Mouse (Mus musculus) heart, postnatal 36 days (tissue): Measurements from ENCODE around the gene Tgm3. TPM values are rescaled to one million over a fixed set of nuclear protein-coding genes. Genes with fewer than 3 reads are reported as not detected.

Experiments used
- DNase-seq, 2 experiments: peaks; one replicate each; pipeline ENCODE4 v3.0.0; 2021 to 2022
- intact Hi-C: fragments of 180-260 bp; cut with DNase I; formaldehyde crosslinking; loops from one replicate; pipeline ENCODE4 v1.15.1; 2025
- total RNA-seq, 2 experiments: library from RNA; stranded (reverse); gene quantifications; 2 replicates each; pipeline ENCODE4 v1.2.3; 2021

Tgm3 gene
- under 1 TPM in 1 of 2 experiments, not detected in 1; 0.11 TPM for total RNA-seq

DNA sequence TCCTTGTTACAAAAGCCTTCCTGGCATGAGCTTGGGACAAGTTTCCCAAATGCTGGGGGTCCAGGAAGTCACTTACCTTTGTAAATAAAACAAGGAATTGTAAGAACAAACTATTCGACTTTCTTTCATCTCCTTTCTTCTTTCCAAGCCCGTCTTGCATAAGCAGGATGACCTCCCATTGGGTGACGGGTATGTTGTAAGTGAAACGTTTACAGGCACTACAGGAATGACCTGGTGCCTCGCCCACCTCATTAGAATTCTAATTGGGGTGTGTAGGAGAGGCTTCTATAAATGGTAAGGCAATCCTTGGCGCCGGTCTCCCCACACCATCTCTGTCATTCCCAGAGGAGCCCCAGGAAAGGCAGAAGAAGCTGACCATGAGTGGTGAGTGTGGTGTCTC, at the start of gene Tgm3:
Gene Tgm3, plus strand, starts transcription at position 324 of the 400 bp plus-strand sequence.
- intact Hi-C loops = no loop called here

DNA sequence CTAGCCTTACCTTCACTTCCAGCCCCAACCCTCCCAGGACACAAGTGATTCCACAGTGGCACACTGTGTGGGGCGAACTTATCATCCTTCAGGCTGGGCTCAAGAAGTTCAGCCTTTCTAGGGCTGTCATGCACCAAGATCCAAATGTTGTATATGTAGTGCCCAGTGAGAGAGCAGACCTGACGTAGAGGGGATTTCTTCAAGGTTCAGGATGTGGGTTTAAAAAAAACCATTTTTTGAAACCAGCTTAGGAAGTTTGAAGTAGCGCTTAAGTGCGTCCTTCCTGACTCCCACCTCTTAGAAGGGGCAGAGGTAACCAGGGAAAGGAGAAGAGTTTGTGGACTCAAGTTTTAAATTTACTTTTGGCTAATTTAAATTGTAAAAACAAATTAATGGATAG, 31.5 kb upstream of the Tgm3 start:
- intact Hi-C loops = no loop called here
- no peak for DNase-seq

More for the DNA sequence above, at the start of gene Tgm3:
- no peak for DNase-seq

DNA sequence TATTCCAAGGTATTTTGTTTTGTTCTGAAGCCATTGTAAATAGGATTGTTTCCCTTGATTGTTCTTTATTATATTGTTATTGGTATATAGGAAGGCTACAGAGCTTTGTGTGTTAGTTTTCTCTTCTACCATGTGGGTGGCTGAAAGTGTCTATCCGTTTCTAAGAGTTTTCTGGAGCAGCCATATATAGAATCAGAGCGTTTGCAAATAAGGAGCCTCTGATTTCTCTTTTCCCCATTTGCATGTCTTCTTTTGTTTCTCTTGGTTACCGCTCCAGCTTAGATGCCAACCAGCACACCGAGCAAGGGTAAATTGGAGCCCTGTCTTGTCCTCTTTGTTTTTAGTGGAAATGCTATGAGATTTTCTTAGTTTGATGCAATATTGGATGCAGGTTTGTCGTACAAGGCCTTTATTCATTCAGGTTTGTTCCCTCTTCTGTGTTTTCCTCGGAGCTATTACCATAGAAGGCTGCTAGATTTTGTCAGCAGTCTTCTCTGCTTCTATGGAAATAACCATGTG, 24.6 kb upstream of the Tgm3 start:
- no peak for DNase-seq
- intact Hi-C loops = no loop called here

DNA sequence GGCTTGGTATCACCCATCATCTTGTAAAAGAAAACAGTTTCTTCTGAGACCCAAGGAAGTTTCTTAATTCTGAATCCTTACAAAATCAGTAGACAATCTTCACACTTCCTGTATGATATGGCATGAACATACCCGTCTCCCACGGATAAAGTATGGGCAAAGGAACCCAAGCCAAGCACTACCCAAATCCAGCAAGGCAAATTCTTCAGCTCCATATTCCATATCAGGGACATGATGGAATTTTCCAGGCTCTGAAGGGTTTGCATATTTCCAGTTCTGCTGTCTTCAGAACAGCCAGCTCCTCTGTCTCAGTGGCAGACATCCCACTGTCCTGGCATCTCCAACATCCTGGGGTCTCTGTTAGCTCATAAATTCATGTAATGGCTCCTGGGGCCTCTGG, 22.5 kb upstream of the Tgm3 start:
- intact Hi-C loops = no loop called here
- DNase-seq = no peak

DNA sequence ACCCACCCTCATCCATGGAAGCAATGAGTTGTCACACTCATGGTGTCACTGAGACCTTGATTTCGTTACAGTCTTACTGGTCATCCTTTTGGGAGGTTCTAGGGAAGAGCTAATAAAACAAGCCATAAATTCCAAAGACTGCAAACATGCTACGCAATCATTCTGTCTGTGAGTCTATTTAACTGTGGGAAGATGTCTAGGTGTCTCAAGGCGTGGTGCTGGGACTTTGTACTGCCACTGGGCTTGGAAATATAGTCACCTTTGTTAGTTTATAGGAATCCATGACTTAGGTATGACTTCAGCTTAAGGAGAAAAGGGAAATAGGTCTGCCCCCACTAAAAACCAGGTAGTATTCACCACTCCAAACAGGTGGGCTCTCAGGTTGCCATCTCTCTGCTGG, 17.7 kb upstream of the Tgm3 start:
- DNase-seq = no peak
- intact Hi-C loops = no loop called here

DNA sequence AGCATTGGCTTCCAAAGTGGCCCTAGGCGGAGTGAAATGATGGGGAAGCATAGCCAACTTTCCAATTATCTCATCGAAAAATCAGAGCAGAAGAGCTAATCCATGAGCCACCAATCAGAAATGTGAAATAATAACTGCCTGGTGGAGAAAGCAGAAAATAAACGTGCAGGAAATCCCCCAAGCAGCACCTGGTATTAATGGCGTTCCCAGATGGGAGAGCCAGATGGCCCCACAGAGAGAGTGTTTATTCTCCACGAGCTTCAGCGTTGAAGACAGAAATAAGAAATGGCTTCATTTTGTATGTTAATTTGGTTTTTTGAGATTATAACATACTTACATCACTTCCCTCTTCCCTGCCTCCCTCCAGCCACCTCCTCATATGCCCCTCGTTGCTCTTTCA, 13.7 kb upstream of the Tgm3 start:
- intact Hi-C loops = no loop called here
- DNase-seq = no peak

DNA sequence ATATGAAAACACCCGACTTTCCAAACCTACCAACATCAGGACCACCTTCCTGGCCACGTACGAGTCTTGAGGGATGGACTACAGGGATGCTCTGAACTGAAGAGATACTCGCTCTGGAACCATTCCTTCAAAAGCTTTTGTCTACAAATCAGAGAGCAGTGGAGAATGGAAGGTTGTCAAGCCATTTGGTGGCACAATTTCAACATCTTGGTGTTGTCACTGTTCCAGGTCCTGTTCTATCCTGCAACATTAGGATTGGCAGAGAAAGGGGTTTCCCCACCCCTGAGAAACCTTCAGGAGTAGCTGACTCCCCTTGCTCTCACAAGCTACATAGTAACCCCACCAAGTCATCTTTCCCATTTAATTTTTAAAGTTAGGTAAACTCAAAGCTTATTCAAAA, 12.9 kb upstream of the Tgm3 start:
- intact Hi-C loops = no loop called here
- no peak for DNase-seq

DNA sequence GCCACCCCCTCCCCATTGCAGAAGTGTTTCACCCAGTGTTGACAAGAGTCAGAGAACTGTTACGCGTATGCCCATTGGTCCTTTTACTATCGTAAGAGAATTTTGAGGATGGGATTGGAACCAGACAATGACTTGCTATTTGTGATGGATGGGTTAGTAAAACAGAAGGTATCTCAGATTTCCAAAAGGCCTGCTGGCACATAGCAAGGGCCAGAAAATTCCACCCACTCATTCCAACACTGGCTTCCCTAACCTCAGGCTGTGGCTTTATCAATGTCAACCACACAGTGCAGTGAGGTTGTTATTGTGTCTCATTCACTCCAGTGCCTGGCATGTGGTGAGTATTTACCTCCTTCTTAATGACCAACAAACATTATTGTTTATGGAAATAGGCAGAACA, 11.5 kb upstream of the Tgm3 start:
- intact Hi-C loops = no loop called here
- DNase-seq = no peak

DNA sequence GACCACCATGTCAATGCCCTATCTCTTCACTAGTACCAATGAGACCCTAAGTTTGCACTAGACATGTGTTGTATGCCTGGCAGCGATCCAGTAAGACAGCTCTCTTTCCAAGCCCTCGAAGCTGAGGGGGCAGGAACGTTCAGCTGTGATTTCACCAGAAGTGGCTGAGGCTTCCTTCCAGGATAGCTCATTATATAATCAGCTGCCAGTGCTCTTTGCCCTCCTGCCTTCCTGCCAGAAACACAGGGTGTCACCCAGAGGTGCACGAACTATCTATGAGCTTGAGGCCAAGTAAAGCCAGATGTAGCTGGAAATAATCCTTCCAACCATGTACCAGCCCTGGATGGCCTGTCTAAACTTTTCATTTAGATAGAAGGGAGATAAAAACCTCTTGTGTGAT, 8.1 kb upstream of the Tgm3 start:
- DNase-seq = peak; percentile 3 to 6
- intact Hi-C loops = no loop called here

DNA sequence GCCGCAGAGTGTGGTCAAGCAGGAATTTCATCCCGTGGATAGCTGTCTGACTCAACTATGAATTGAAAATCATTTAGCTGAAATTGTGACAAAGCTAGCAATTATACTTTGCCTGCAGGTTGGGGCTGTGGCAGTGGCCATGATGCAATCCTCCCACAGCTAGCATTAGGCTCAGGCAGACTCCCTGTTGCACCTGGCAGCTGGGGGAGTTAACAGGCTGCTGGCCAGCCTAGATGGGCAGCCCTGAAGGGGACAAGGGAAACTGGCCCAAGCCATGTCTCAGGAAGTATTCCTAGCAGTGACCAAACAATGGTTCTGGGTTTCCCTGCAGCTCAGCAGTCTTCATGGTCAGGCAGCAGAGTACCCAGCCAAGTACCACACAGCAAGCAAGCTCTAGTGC, 2.8 kb upstream of the Tgm3 start:
- DNase-seq = no peak
- intact Hi-C loops = no loop called here

DNA sequence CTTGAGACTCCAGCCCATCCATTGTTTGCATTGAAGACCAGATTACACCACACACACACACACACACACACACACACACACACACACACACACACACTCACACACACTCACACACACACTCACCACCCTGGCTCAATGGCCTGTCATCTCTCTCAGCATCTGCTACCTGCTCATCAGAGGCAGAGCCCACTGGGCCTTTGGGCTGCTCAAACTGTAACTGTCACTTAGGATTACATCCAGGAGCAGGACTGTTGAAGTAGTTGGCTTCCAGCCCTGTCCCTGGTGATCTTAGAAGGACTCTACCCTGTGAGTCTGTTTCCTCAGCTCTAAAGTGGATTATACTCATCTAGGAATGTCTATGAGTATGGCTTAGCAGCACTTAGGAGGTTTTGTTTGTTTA, 1.5 kb downstream of the Tgm3 start:
- no peak for DNase-seq
- intact Hi-C loops = no loop called here

DNA sequence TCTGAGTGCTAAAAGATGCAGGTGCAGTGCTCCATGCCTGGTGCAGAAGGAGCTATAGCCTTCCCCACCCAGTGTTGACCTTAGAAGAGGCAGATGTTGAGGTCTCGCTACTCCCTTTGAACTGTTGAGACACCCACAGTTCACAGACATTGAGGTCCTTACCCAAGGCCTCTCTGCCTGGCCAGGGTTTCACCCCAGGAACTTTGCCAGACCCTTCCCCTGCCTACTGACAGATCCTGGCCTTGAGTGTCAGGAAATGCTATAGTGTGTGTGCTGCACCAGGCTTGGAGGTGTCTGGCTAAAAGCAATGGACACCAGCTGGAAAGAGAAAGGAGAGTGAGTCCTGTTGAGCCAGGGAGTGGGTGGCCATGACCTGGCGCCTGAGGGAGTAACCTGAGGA, 3.0 kb downstream of the Tgm3 start:
- intact Hi-C loops = no loop called here
- no peak for DNase-seq

DNA sequence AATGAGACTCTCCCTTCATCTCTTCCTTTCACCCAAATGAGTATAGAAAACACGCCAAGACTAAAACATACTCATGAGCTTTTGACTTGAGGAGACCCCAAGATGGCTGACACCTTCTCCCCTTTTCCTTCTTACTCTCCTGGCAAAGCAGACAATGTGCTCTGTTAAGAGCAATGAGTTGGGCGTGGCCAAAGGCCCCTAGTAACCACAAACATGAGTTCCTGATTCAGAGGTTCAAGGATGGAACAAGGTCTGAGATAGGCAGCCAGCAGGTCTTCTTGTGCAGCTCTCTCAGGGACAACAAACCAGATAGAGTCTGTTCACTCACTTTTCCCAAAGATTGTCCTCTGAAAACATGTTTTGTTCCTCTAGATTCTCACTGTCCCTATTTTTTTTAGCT, 5.9 kb downstream of the Tgm3 start:
- DNase-seq = no peak
- intact Hi-C loops = no loop called here

DNA sequence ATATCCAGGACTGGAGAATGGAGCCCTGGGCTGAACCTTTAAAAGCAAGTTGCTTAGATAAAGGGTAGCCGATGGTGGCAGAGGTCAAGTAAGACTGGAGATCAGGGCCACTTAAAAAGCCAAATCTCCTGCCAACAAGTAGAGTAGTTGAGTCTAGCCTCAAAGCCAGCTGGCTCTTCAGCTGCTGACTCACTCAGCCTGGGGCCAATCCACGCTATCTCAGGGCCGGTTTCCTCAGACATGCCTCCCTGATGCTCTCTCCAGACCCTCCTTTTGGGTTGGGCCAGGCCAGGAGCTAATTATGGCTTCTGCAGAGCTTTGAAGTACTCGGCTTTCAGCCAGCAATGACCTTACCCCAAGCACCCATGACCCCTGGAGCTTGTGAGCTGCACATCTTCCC, 15.7 kb downstream of the Tgm3 start:
- intact Hi-C loops = no loop called here
- DNase-seq = peak; percentile 31 to 32

DNA sequence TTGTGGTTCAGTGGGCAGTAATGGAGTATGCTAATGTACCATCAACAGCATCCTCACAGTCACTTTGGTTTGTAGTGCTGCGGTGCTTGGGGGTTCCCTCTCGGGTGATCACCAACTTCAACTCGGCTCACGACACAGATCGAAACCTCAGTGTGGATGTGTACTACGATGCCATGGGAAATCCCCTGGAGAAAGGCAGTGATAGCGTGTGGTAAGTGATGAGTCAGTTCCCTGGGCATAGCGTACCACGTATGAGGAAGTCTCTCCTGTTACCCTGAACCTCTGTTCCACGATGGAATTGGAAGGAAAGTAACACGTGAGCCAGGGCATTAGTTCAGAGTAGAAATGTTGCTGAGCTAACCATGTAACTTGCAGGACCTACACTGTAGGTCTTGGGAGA, 17.7 kb downstream of the Tgm3 start:
- intact Hi-C loops = no loop called here
- DNase-seq = no peak

DNA sequence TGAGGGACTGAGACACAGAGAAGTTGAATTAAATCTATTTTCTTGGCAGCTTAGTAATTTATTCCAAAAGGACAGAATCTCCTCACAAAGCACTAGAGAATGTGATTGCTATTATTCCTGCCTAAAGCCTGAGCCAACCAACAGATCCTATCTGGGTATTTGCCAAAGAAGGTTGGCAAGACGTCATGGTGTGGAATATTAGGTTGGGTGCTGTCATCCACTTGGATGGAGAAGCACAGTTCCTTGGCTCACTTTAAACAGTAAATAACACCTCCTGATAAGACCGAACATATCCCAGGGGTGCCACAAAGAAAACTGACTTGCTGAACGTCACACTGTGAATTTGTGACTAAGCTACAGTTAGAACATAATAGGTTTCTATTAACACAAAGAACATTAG, 20.5 kb downstream of the Tgm3 start:
- no peak for DNase-seq
- intact Hi-C loops = no loop called here

DNA sequence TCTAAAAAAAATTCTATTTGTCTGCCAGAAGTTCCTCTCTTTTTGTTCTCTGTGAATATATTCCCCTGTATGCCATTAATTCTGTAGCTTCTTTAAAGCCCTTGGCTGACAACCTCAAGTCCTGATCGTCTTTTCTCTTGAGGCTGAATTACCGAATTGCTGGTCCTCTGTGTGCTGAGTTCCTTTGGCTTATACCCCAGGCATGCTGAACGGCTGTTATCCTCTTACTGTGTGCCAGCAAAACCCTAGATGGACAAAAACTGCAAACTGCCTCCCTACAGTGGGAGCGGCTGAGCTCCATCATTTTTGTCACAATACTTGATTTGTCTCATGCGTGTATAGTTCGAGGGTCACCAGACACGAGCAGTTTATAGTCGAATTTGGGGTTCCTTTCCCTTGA, 24.7 kb downstream of the Tgm3 start:
- DNase-seq = no peak
- intact Hi-C loops = no loop called here

DNA sequence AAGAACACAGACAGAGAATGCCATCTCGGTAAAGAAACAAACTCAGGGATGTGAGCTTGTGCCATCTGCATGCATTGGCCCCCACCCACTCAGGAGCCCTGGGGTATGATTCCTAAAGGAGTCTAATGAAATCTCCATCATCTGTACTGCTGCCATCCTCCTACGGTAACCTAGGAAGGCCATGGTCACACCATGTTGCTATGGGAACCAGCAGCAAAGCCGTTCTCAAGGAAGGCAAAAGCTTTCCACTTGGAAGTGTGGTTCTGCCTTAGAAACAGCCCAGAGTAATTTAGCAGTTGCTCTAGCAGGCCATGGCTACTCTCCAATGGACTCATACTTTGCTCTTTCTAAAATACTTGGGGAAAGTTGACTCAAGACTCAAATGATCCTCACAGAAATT, 26.8 kb downstream of the Tgm3 start:
- DNase-seq = no peak
- intact Hi-C loops = no loop called here

DNA sequence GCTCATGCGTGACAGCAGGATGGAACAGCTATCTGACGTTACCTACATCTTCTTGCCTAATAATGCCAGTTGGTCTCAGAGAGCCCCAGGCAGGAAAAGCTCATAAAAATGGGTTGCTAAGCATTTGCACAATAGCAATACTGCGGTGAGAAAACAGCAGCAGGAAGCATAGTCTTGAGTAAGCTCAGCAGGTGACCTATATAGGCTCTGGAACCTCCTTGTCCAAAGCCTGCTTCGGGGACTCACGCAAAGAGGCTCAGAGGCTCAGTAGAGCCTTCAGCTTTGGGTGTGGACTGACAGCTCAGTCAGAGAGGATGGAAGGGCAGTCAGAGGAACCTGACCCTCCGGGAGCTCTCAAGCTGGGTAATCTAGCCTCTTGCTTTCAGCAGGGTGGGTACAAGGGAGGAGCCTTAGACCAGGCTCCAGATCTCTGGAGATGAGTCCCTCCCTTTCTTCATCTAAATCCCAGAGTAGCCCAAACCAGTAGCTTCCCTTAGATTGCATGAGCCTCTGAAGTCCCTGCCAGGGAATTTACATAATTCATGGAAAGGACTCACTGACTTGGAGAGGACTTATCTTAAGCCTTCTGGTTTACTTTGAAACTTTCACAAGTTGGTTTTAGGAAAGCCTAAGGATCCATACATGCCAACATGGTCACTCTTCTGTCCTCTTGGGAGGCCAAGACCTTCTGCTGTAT, 28.2 kb downstream of the Tgm3 start:
- no peak for DNase-seq
- intact Hi-C loops = no loop called here

DNA sequence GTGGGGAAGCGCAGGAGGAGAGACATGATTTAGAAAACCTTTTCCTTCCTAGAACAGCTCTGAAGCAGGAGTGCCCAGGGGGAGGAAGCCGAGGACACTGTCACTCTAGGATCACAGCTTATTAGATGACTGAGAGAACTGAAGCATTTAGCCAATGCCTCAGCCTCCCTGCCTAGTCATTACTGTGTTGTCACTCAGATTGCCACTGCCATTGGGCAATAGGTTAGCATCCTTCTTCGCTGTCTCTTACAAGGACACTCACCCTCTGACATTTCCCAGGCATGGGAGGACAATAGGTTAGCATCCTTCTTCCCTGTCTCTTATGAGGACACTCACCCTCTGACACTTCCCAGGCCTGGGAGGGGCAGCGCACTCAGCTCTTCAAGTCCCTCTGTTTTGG, 31.7 kb downstream of the Tgm3 start:
- no peak for DNase-seq
- intact Hi-C loops = no loop called here

DNA sequence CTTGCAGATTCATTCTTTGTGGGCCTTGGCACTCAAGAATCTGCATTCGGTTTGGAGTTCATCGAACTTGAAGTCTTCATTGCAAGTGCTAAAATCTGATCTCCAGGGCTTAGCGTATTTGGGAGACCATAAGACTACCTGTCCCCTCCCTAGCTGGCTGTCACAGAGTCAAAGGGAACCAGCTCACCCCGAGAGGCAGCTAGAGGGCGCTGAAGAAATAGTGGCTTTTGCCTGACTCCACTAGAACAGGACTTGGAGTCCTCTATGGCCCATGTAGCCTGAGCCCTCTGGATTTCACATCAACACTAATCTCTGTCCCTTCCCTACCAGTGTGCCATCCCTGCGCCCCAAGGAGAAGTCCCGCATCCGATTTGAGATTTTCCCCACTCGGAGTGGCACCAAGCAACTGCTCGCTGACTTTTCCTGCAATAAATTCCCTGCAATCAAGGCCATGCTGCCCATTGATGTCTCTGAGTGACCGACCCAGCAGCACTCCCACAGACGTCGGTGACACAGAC, 35.8 kb downstream of the Tgm3 start:
- DNase-seq = no peak
- intact Hi-C loops = no loop called here

DNA sequence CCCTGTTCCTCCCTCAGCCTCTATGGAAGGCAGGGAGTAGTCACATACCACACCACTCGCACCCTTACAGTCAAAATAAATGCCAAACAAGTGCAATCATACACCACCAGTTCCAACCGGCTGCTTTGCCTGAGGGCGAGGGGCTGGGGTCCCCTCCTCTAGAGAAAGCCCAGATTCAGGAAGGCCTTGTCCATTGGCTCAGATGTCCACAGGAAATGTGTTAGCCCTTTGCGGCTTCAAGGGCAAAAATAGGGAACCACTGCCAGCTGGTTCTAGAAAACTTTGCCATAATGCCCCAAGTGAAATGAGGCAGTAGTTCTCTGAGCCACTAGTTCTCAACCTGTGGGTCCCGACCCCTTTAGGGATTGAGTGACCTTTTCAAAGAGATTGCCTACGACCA, 36.6 kb downstream of the Tgm3 start:
- no peak for DNase-seq
- intact Hi-C loops = no loop called here

DNA sequence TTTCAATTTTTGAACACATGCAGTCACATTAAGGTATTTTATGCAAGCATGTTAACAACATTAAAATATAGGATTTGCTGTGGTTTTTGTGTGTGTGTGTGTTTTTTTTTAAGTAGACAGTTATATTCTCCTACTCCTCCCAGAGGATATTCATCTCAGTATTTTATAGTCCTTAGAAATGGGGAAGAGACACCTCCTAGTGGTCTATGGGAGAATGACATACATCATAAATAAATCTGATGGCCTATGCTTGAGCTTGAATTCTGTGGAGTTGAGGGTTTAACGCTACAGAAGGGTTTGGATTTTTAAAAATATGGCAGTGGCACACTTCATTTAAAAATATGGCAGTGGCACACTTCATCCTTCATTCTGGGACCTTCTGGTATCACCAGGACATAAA, 46.0 kb downstream of the Tgm3 start:
- intact Hi-C loops = loop anchor here (1.0 to 5.0 kb wide), 3 partner anchors 152 to 381 kb away; no protein-coding TSS in a partner anchor
- no peak for DNase-seq
